Mouse (Mus musculus): ENCODE measurements at regions not wholly inside any gene's neighbourhood (a gene's known extent, or its start where the extent isn't known, plus 50 kb on each side); places are given as distances from the start of the nearest gene placed in this dataset.

DNA sequence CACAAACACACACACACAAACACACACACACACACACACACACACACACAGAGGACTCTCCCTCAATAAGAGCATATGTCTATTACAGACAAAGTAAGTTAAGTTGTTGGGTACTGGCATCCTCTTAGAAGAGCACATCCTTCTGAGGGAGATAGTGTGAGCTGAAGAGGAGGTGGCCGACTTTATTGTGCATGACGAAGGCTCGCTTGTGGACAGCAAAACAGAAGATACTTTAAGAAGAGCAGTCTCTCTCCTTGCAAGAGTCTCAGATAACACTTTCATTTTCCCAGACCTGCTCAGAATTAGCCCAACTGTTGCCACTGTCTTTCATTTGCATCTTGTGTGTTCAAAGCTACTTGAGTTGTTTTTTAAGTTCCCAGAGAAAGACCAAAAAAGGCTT, 158.6 kb upstream of the Cdkn2b start:
- no peaks in the 10 kb centered on the region for H3K9me3 ChIP-seq (ENCODE audit: control insufficient read depth, low read length)
- ATAC-seq (ENCODE audit: low FRiP score, low read depth) (peak; percentile 35; the same call in 1 of the 2 replicates), DNase-seq (ENCODE audit: low spot score) (no peak)
- H3K9ac ChIP-seq (ENCODE audit: low read depth, low read length, severe bottlenecking): no peak overlapping the region
- H3K36me3 ChIP-seq (ENCODE audit: control insufficient read depth, insufficient read depth, low read length): no peaks in the 10 kb centered on the region
- H3K4me2 ChIP-seq (replicated peaks; ENCODE audit: low read depth, low read length, severe bottlenecking): no peak overlapping the region
- H3K4me3 ChIP-seq (replicated peaks; ENCODE audit: low read length): no peak overlapping the region
- H3K4me1 ChIP-seq (ENCODE audit: control insufficient read depth, insufficient read depth, low read length): peaks cover 10% of the 10 kb centered on the region; the same call in 1 of the 2 replicates
- WGBS: 48% methylated on average over 3 of the region's 3 CpGs
- TF ChIP-seq POLR2A (IDR thresholded peaks at IDR 0.05; ENCODE audit: borderline replicate concordance, extremely low read depth, insufficient read depth, insufficient read length): no peak
- no peaks in the 10 kb centered on the region for H3K27me3 ChIP-seq (ENCODE audit: control insufficient read depth, insufficient read depth, low read length)
- H3K27ac ChIP-seq (replicated peaks; ENCODE audit: low read depth, low read length): peak overlapping the region; percentile 44; the same call in 1 of the 2 replicates

DNA sequence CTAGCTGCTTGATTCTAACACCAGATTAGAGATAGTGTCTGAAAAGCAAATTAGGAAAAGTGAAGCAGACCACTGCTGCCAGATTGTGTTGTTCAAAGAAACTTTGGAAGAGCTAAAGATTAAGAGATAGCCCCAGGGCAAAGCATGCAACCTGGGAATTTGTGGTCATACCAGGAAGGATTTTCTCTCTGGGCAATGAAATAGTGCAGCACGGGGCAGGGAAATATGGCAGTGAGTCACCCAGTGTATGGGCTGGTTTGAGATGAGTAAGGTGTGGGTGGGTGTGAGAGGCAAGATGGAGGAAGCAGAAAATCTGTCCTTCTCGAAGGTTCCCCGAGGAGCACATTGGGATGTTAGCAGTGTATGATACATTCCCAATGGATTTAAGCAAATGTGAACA, 155.9 kb upstream of the Cdkn2b start:
- ATAC-seq (ENCODE audit: low FRiP score, low read depth) (no peak), DNase-seq (ENCODE audit: low spot score) (no peak)
- Histone ChIP-seq H3K4me3 (replicated peaks; ENCODE audit: low read length) (no peak overlapping the region), H3K27ac (replicated peaks; ENCODE audit: low read depth, low read length) (no peak overlapping the region), H3K4me1 (ENCODE audit: control insufficient read depth, insufficient read depth, low read length) (peaks cover 10% of the 10 kb centered on the region; the same call in 1 of the 2 replicates), H3K27me3 (ENCODE audit: control insufficient read depth, insufficient read depth, low read length) (no peaks in the 10 kb centered on the region), H3K36me3 (ENCODE audit: control insufficient read depth, insufficient read depth, low read length) (no peaks in the 10 kb centered on the region), H3K9me3 (ENCODE audit: control insufficient read depth, low read length) (no peaks in the 10 kb centered on the region), H3K4me2 (replicated peaks; ENCODE audit: low read depth, low read length, severe bottlenecking) (no peak overlapping the region), H3K9ac (ENCODE audit: low read depth, low read length, severe bottlenecking) (no peak overlapping the region)
- TF ChIP-seq POLR2A (IDR thresholded peaks at IDR 0.05; ENCODE audit: borderline replicate concordance, extremely low read depth, insufficient read depth, insufficient read length): no peak
- 78% methylated on average over 3 of the region's 3 CpGs for WGBS

DNA sequence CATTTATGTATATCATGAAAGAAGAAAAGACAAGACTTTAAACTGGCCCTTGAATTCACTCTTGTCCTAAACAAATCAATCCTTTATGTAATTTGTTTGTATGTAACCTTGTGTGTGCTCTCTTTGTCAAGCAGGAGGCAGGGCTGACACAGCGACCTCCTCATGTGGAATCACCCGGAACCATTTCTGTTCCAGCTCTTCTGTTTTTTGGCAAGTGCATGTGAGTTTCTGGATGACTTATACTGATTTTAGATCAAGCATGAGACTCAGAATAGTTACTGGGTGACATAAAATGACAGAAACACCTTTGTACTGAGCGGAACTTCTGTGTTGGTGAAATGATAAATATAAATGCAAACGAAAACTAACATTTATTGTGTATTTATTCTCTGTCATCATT, 152.3 kb upstream of the Cdkn2b start:
- Histone ChIP-seq H3K4me3 (replicated peaks; ENCODE audit: low read length) (no peak overlapping the region), H3K27ac (replicated peaks; ENCODE audit: low read depth, low read length) (no peak overlapping the region), H3K27me3 (ENCODE audit: control insufficient read depth, insufficient read depth, low read length) (no peaks in the 10 kb centered on the region), H3K36me3 (ENCODE audit: control insufficient read depth, insufficient read depth, low read length) (no peaks in the 10 kb centered on the region), H3K4me1 (ENCODE audit: control insufficient read depth, insufficient read depth, low read length) (no peaks in the 10 kb centered on the region), H3K9ac (ENCODE audit: low read depth, low read length, severe bottlenecking) (no peak overlapping the region), H3K4me2 (replicated peaks; ENCODE audit: low read depth, low read length, severe bottlenecking) (no peak overlapping the region), H3K9me3 (ENCODE audit: control insufficient read depth, low read length) (no peaks in the 10 kb centered on the region)
- WGBS: 90% methylated on average over 4 of the region's 4 CpGs
- TF ChIP-seq POLR2A (IDR thresholded peaks at IDR 0.05; ENCODE audit: borderline replicate concordance, extremely low read depth, insufficient read depth, insufficient read length): no peak
- ATAC-seq (ENCODE audit: low FRiP score, low read depth): no peak
- no peak for DNase-seq (ENCODE audit: low spot score)

DNA sequence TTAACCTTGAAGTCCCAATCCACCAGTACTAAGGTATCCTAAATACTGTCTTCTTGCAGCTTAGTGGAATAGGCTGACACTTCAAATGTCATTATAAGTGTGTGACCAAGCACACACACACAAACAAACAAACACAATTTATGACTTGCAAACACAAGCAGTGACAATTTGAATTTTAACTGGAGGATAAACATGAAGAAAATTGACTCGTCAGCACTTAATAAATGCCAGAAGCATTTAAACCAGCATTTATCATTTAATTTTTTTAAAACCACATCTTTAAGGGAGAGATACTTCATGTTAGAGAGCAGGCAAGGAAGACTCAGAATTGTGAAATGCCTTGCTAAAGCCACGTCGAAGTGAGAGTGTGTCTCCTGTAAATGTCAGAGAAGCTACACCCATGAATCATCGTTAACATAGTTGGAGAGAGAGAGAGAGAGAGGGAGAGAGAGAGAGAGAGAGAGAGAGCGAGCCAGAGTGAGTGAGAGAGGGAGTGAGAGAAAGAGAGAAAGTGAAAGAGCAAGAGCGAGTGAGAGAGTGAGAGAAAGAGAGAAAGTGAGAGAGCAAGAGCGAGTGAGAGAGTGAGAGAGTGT, 149.4 kb upstream of the Cdkn2b start:
- Histone ChIP-seq H3K9me3 (ENCODE audit: control insufficient read depth, low read length) (no peaks in the 10 kb centered on the region), H3K4me2 (replicated peaks; ENCODE audit: low read depth, low read length, severe bottlenecking) (no peak overlapping the region), H3K27me3 (ENCODE audit: control insufficient read depth, insufficient read depth, low read length) (no peaks in the 10 kb centered on the region), H3K36me3 (ENCODE audit: control insufficient read depth, insufficient read depth, low read length) (no peaks in the 10 kb centered on the region), H3K27ac (replicated peaks; ENCODE audit: low read depth, low read length) (no peak overlapping the region), H3K4me3 (replicated peaks; ENCODE audit: low read length) (no peak overlapping the region), H3K9ac (ENCODE audit: low read depth, low read length, severe bottlenecking) (no peak overlapping the region), H3K4me1 (ENCODE audit: control insufficient read depth, insufficient read depth, low read length) (no peaks in the 10 kb centered on the region)
- ATAC-seq (ENCODE audit: low FRiP score, low read depth) (no peak), DNase-seq (ENCODE audit: low spot score) (no peak)
- WGBS: 65% methylated on average over 7 of the region's 7 CpGs
- TF ChIP-seq POLR2A (IDR thresholded peaks at IDR 0.05; ENCODE audit: borderline replicate concordance, extremely low read depth, insufficient read depth, insufficient read length): no peak

DNA sequence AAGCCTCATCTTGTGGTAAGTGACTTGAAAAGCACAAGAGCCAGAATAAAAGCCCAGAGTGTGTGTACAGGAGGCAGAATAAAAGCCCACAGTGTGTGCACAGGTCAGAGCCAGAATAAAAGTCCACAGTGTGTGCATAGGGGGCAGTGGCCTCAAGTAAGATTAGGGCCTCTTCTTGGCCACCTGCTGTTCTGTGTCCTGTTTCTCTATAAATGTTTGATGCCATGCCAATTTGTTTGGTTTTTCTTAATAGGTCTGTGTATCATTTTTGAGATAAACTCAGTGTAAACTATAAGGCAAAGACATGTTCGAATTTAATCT, 148.5 kb upstream of the Cdkn2b start:
- ATAC-seq (ENCODE audit: low FRiP score, low read depth): no peak
- Histone ChIP-seq H3K4me1 (ENCODE audit: control insufficient read depth, insufficient read depth, low read length) (no peaks in the 10 kb centered on the region), H3K27me3 (ENCODE audit: control insufficient read depth, insufficient read depth, low read length) (no peaks in the 10 kb centered on the region), H3K4me3 (replicated peaks; ENCODE audit: low read length) (no peak overlapping the region), H3K27ac (replicated peaks; ENCODE audit: low read depth, low read length) (no peak overlapping the region), H3K9ac (ENCODE audit: low read depth, low read length, severe bottlenecking) (no peak overlapping the region), H3K4me2 (replicated peaks; ENCODE audit: low read depth, low read length, severe bottlenecking) (no peak overlapping the region), H3K9me3 (ENCODE audit: control insufficient read depth, low read length) (no peaks in the 10 kb centered on the region), H3K36me3 (ENCODE audit: control insufficient read depth, insufficient read depth, low read length) (no peaks in the 10 kb centered on the region)
- TF ChIP-seq POLR2A (IDR thresholded peaks at IDR 0.05; ENCODE audit: borderline replicate concordance, extremely low read depth, insufficient read depth, insufficient read length): no peak
- no peak for DNase-seq (ENCODE audit: low spot score)
- 82% methylated on average over 1 of the region's 1 CpGs for WGBS
